Mouse (Mus musculus) left cerebral cortex, adult 6 months (tissue): ENCODE results near the gene Ttc41. TPM values are rescaled to one million over a fixed set of nuclear protein-coding genes. Genes with fewer than 3 reads are reported as not detected.

ENCODE experiments used
- long read RNA-seq, 2 experiments: library from polyadenylated mRNA; unstranded; transcript quantifications; one replicate each; pipeline ENCODE4 v2.0.0; 2019 to 2020
- polyA plus RNA-seq: library from polyadenylated mRNA; unstranded; fragments of <200 nt; fragmentation: Nextera tagmentation; gene quantifications from 2 replicates; pipeline ENCODE4 v1.2.3, GENCODE M21; 2021

Ttc41 gene
- polyA plus RNA-seq = 0.51 and 0.54 TPM in 2 replicates
- long read RNA-seq, experiment 1, partial matches to known transcripts = 1 of 3 reads
- long read RNA-seq, experiment 1, other reads (novel, unspliced or antisense) = 2 of 3 reads
- long read RNA-seq, experiment 2, partial matches to known transcripts = 0 of 1 reads
- long read RNA-seq, experiment 2, other reads (novel, unspliced or antisense) = 1 of 1 reads

DNA sequence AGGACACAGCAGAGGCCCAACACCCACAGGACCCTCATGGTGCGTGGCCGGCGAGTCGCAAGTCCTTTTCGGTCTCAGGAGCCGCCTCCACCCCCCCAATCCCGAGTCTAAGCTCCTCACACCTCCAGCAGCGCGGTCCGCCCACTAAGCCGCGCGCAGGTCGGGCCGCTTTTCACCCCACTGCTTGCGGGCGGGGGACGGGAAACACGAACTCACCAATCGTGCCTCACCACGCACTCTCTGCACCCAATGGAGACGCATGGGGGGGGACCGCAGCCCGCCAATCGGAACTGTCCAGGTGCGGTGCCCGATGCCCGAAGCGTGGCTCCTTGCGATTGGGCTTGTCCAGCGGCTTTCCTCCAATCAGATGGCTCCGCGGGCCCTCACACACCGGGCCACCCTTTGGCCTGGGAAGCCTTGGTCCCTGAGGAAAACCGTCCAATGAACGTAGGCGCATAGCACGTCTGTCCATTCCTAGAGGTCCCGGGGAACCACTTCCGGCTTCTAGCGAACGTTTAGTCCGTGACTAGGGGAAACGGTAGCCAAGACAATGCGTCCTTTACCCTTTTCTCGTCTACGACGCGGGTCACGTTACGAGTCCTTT is at the start of gene Ttc41, which contains the start of gene Hsp90b1:
Ttc41 (plus strand) TSS at position 494 of the 604 bp plus-strand sequence.
Hsp90b1 (minus strand) TSS at position 192 of the 604 bp plus-strand sequence.

DNA sequence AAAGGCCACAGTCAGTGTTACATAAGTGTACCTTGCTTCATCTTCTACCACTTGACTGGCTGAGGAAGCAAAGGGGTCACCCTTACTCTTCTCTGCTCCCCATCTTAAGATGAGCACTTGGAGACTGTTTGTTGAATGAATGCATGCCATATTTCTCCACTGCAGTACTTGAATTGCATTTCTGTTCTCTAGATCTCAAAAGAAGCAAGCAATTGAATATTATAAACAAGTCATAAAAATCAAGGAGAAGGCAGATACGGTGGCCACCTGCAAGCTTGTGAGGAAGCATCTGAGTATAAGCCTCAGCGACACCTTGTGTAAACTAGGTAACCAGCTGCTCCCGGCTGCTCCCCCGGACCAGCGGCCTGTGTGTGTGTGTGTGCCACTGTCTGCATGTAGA is 58.1 kb downstream of the Ttc41 start, which contains the start of gene Gm49358:
Gm49358 (plus strand) TSS at position 301 of the 400 bp plus-strand sequence.

DNA sequence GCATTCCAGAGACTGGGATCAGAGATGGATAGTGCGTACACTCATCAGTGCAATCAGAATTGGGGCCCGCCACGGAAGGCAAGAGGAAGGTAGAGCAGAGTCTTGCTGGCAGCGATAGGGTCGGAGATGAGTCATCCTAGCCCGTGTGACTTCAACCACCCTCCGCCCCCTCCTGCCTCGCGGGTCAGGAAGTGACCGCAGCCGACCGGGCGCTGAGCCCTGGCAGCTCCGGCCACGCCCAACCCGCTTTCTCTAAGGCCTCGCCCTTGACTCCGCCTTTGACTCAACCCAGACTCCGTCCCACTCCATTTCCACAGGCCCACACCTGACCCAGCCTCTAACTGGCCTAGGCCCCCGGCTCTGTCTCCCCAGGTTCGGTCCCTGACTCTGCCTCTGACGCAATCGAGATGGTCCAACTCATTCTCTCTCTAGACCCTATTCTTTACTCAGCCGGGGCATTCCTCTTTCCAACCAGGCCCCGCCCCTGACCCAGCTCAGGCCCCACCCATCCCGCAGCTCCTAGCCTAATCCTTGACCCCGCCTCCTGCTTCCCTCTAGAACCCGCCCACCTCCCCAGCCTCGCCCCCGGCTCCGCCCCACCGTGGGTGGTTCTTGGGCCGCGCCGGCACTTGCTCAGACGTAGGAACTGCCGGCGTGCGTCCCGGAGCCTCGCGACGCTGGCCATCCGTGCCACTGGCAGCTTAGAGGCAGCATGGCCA is 72.9 kb downstream of the Ttc41 start, which contains the start of gene Nt5dc3:
Nt5dc3 (plus strand) TSS at position 608 of the 719 bp plus-strand sequence.

Other genes with a start within 250 kb of the Ttc41 start
- gene Syn3, start 206.9 kb upstream of the Ttc41 start, polyA plus RNA-seq = 7.4 and 8.4 TPM in 2 replicates
- gene Hsp90b1, start 302 bp upstream of the Ttc41 start, polyA plus RNA-seq = 154 and 169 TPM in 2 replicates
- gene Gm49358, start 58.2 kb downstream of the Ttc41 start, polyA plus RNA-seq = 1.4 TPM in 1 of 2 replicates, not detected in the other
- 4.0 and 7.2 TPM in 2 replicates for gene Nt5dc3, start 73.2 kb downstream of the Ttc41 start, polyA plus RNA-seq